Mouse (Mus musculus): Measurements from ENCODE around the gene Gsdme. TPM values are rescaled to one million over a fixed set of nuclear protein-coding genes. Genes with fewer than 3 reads are reported as not detected.

Gene Gsdme
- polyA plus RNA-seq, 1 experiment from 2014 or later: 47.4 TPM

DNA sequence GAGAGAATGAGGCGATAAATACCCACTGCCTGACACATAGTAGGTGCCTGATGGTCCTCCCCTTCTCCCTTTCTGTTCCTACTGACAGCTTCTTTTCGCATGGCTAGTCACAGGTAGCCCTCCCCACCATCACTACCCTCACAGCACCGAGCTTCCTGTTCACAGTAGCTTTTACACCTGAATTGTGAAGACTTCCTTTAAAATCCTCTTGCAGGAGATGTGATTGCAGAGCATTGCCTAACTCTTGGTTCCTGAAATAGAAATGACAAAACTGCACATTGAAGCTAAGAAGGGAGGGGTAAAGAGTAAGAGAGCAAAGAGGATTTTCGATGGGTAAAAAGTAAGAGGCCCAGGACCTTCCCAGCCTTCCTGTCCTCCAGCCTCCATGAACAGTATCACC is 18.7 kb downstream of the Gsdme start:
- Histone ChIP-seq H3K27me3 (no peaks in the 10 kb centered on the region), H3K27ac (no peak overlapping the region), H3K9ac (no peak overlapping the region), H3K9me3 (no peaks in the 10 kb centered on the region), H3K36me3 (no peaks in the 10 kb centered on the region), H3K4me1 (no peaks in the 10 kb centered on the region), H3K4me2 (replicated peaks) (no peak overlapping the region), H3K4me3 (no peak overlapping the region)
- WGBS: 84% methylated on average over 4 of the region's 4 CpGs
- no peak for ATAC-seq (ENCODE audit: insufficient number of reproducible peaks, insufficient read depth, low FRiP score, low TSS enrichment)

- Histone ChIP-seq H3K4me2 (replicated peaks) (no peak overlapping the region), H3K9ac (no peak overlapping the region), H3K4me1 (no peaks in the 10 kb centered on the region), H3K4me3 (no peak overlapping the region), H3K27ac (no peak overlapping the region), H3K36me3 (no peaks in the 10 kb centered on the region), H3K27me3 (no peaks in the 10 kb centered on the region), H3K9me3 (no peaks in the 10 kb centered on the region)
- WGBS: 87% methylated on average over 4 of the region's 4 CpGs
- ATAC-seq (ENCODE audit: insufficient number of reproducible peaks, insufficient read depth, low FRiP score, low TSS enrichment): no peak
Observed at GRCm38 (mm10) chr6:50244126-50244525, 19.5 kb downstream of the Gsdme start.

DNA sequence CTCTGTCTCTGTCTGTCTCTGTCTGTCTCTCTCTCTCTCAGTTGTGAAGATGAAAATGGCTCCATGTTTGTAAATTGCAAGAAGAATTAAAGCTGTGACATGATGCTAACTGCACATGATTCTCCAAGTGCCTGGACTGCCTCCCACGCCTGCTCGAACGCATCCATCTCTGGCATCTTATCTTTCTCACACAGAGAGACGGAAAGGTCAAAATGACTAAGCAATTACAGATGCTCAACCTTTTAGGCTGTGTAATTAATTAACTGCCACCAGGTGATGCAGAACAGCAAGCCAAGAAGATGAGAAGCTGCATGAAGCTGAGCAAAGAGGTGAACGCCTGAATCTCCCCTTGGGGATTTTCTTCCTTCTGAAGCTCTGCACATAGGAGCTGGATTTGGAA is 23.2 kb downstream of the Gsdme start:
- Histone ChIP-seq H3K4me2 (replicated peaks) (no peak overlapping the region), H3K27me3 (no peaks in the 10 kb centered on the region), H3K27ac (no peak overlapping the region), H3K4me3 (no peak overlapping the region), H3K9ac (no peak overlapping the region), H3K9me3 (no peaks in the 10 kb centered on the region), H3K4me1 (no peaks in the 10 kb centered on the region), H3K36me3 (no peaks in the 10 kb centered on the region)
- ATAC-seq (ENCODE audit: insufficient number of reproducible peaks, insufficient read depth, low FRiP score, low TSS enrichment): no peak
- 52% methylated on average over 5 of the region's 5 CpGs for WGBS

- Histone ChIP-seq H3K9me3 (no peaks in the 10 kb centered on the region), H3K9ac (no peak overlapping the region), H3K4me2 (replicated peaks) (no peak overlapping the region), H3K27ac (no peak overlapping the region), H3K4me3 (no peak overlapping the region), H3K36me3 (no peaks in the 10 kb centered on the region), H3K27me3 (no peaks in the 10 kb centered on the region), H3K4me1 (no peaks in the 10 kb centered on the region)
- ATAC-seq (ENCODE audit: insufficient number of reproducible peaks, insufficient read depth, low FRiP score, low TSS enrichment): no peak
- WGBS: 92% methylated on average over 2 of the region's 2 CpGs
Observed at GRCm38 (mm10) chr6:50239902-50240301, 23.8 kb downstream of the Gsdme start.

DNA sequence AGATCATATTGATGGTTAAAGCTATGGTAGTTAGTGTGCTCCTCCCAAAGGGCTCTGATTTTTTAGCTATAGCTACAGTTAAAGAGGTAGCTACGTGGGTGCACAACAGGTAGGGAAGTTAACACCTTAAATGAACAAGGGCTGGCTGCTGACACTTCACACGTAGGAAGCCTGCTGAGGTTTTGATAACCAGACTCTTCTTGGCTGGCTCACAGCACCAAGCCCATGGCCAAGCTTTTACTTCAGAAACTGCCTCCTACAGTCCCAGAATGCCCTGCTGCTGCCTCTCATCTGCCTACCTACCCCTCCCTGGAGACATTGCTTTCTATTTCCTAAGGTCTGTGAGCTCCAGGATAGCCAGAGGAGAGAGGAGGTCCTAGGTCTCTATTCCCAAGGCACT is 25.7 kb downstream of the Gsdme start:
- WGBS: 69% methylated on average over 2 of the region's 2 CpGs
- H3K9ac ChIP-seq: no peak overlapping the region
- no peaks in the 10 kb centered on the region for H3K36me3 ChIP-seq
- no peak overlapping the region for H3K27ac ChIP-seq
- no peak overlapping the region for H3K4me2 ChIP-seq (replicated peaks)
- no peaks in the 10 kb centered on the region for H3K4me1 ChIP-seq
- ATAC-seq (ENCODE audit: insufficient number of reproducible peaks, insufficient read depth, low FRiP score, low TSS enrichment): no peak
- no peaks in the 10 kb centered on the region for H3K9me3 ChIP-seq
- H3K4me3 ChIP-seq: no peak overlapping the region
- H3K27me3 ChIP-seq: no peaks in the 10 kb centered on the region

GRCm38 (mm10) chr6:50232984-50233383 is 30.7 kb downstream of the Gsdme start:
- Histone ChIP-seq H3K9me3 (no peaks in the 10 kb centered on the region), H3K4me2 (replicated peaks) (no peak overlapping the region), H3K27ac (no peak overlapping the region), H3K36me3 (no peaks in the 10 kb centered on the region), H3K27me3 (no peaks in the 10 kb centered on the region), H3K4me1 (no peaks in the 10 kb centered on the region), H3K4me3 (no peak overlapping the region), H3K9ac (no peak overlapping the region)
- no peak for ATAC-seq (ENCODE audit: insufficient number of reproducible peaks, insufficient read depth, low FRiP score, low TSS enrichment)
- 69% methylated on average over 1 of the region's 1 CpGs for WGBS

DNA sequence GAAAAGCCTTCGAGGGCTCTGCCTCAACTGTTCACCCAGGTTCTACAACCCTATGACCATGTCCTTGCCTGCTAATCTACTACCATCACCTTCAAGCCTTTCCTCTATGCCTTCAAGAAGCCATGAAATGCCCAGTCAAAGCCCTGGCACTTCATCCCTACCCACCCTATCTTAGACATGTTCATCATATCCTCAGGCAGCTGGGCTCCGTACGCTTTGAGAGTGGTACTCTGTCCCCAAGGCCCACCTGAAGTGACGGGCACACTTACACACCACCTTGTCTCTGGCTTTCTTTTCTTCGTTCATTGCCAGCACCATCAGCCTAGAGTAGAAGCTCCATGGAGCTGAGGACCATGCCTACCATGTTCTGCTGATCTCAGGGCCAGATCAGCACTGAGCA is 32.4 kb downstream of the Gsdme start:
- no peaks in the 10 kb centered on the region for H3K4me1 ChIP-seq
- WGBS: 94% methylated on average over 5 of the region's 5 CpGs
- no peaks in the 10 kb centered on the region for H3K36me3 ChIP-seq
- no peak overlapping the region for H3K9ac ChIP-seq
- no peak overlapping the region for H3K4me2 ChIP-seq (replicated peaks)
- ATAC-seq (ENCODE audit: insufficient number of reproducible peaks, insufficient read depth, low FRiP score, low TSS enrichment): no peak
- H3K9me3 ChIP-seq: no peaks in the 10 kb centered on the region
- no peak overlapping the region for H3K4me3 ChIP-seq
- H3K27ac ChIP-seq: no peak overlapping the region
- no peaks in the 10 kb centered on the region for H3K27me3 ChIP-seq

DNA sequence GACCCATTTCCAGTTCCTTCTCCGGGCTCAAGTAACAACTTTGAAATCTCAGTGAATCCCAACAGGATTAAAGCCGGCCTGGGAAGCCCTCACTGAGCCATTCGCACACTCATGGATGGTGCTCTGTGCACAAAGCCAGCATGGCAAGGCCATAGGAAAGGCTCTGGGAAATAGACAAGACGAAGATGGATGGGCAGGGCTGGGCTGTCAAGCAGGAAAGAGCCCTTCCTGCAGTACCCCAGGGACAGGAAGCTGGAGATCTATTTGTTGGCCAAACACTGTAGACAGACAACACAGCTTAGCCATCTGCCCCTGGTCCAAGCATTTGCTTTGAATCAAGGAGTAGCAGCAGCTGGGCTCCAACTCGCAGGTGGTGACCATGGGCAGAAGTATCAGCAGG is 35.5 kb downstream of the Gsdme start:
- Histone ChIP-seq H3K27ac (no peak overlapping the region), H3K4me1 (no peaks in the 10 kb centered on the region), H3K9ac (no peak overlapping the region), H3K4me2 (replicated peaks) (no peak overlapping the region), H3K9me3 (no peaks in the 10 kb centered on the region), H3K36me3 (no peaks in the 10 kb centered on the region), H3K4me3 (no peak overlapping the region), H3K27me3 (no peaks in the 10 kb centered on the region)
- ATAC-seq (ENCODE audit: insufficient number of reproducible peaks, insufficient read depth, low FRiP score, low TSS enrichment): no peak
- WGBS: 75% methylated on average over 5 of the region's 5 CpGs

DNA sequence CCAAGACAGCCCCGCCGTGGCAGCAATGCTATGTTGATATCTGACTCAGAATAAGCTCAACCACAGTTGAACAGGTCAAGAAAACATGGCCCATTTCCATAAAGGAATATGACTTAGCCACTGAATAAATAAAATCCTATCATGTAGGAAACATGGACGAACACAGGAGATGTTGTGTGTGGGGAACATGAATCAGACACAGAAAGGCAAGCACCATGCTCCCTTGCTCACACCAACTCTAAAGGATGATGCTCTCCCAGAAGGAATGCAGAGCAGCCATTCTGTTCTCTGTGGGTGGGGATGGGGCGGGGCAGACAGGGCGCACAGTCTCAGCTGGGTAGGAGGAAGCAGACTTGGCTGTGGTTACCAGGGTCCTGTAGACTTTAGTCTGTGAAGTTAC is 38.4 kb downstream of the Gsdme start:
- no peak overlapping the region for H3K27ac ChIP-seq
- no peaks in the 10 kb centered on the region for H3K4me1 ChIP-seq
- H3K9ac ChIP-seq: no peak overlapping the region
- no peak overlapping the region for H3K4me3 ChIP-seq
- H3K9me3 ChIP-seq: no peaks in the 10 kb centered on the region
- H3K4me2 ChIP-seq (replicated peaks): no peak overlapping the region
- ATAC-seq (ENCODE audit: insufficient number of reproducible peaks, insufficient read depth, low FRiP score, low TSS enrichment): no peak
- 85% methylated on average over 5 of the region's 5 CpGs for WGBS
- no peaks in the 10 kb centered on the region for H3K36me3 ChIP-seq
- no peaks in the 10 kb centered on the region for H3K27me3 ChIP-seq

DNA sequence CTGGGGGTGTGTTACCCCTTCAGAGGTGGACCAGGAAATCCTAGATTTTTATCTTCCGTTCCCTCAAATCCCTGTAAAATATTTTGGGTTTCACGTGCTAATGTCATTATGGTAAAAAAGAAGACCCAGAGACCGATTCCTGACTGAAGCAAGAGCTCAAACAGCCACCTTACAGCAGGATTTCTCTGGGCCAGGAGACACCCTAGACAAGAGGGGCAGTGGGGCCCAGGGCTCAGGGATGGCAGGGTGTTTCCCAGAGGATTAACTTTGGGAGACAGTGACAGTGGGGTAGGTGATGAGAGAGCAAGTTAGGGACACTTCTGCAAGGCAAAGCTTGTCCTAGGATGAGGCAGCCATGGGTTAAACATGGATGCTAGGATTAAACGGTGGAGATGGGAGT is 40.1 kb downstream of the Gsdme start:
- H3K4me3 ChIP-seq: no peak overlapping the region
- ATAC-seq (ENCODE audit: insufficient number of reproducible peaks, insufficient read depth, low FRiP score, low TSS enrichment): no peak
- H3K9ac ChIP-seq: no peak overlapping the region
- no peak overlapping the region for H3K27ac ChIP-seq
- H3K9me3 ChIP-seq: no peaks in the 10 kb centered on the region
- no peaks in the 10 kb centered on the region for H3K36me3 ChIP-seq
- no peaks in the 10 kb centered on the region for H3K27me3 ChIP-seq
- no peak overlapping the region for H3K4me2 ChIP-seq (replicated peaks)
- 85% methylated on average over 4 of the region's 4 CpGs for WGBS
- H3K4me1 ChIP-seq: 0 out of 2 replicates have a peak, but pooled peaks cover 3% of the 10 kb centered on the region

DNA sequence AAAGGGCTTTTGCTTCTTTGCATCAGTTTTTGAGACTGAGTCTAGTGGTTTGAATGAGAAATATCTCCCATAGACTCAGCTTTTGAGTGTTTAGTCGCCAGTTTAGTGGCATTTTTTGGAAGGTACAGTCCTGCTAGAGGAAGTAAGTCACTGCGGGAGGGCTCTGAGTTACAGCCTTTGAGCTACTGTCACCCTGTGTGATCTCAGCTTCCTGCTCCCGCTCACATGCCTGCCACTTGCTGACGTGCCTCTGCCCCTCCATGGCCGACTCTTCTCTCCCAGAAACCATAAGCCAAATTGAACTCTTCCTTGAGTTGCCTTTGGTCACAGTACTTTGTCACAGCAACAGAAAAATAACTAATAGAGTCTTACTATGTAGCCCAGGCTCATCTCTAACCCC is 40.7 kb downstream of the Gsdme start:
- Histone ChIP-seq H3K4me3 (no peak overlapping the region), H3K36me3 (no peaks in the 10 kb centered on the region), H3K27ac (no peak overlapping the region), H3K27me3 (no peaks in the 10 kb centered on the region), H3K4me2 (replicated peaks) (no peak overlapping the region), H3K9me3 (no peaks in the 10 kb centered on the region), H3K9ac (no peak overlapping the region), H3K4me1 (peaks cover 6% of the 10 kb centered on the region; the same call in 1 of the 2 replicates)
- WGBS: 70% methylated on average over 5 of the region's 5 CpGs
- ATAC-seq (ENCODE audit: insufficient number of reproducible peaks, insufficient read depth, low FRiP score, low TSS enrichment): no peak

GRCm38 (mm10) chr6:50222351-50222750 is 41.3 kb downstream of the Gsdme start:
- Histone ChIP-seq H3K9ac (no peak overlapping the region), H3K4me1 (peaks cover 6% of the 10 kb centered on the region; the same call in 1 of the 2 replicates), H3K27me3 (no peaks in the 10 kb centered on the region), H3K9me3 (no peaks in the 10 kb centered on the region), H3K36me3 (no peaks in the 10 kb centered on the region), H3K4me3 (no peak overlapping the region), H3K27ac (no peak overlapping the region), H3K4me2 (replicated peaks) (no peak overlapping the region)
- 76% methylated on average over 5 of the region's 5 CpGs for WGBS
- ATAC-seq (ENCODE audit: insufficient number of reproducible peaks, insufficient read depth, low FRiP score, low TSS enrichment): no peak

DNA sequence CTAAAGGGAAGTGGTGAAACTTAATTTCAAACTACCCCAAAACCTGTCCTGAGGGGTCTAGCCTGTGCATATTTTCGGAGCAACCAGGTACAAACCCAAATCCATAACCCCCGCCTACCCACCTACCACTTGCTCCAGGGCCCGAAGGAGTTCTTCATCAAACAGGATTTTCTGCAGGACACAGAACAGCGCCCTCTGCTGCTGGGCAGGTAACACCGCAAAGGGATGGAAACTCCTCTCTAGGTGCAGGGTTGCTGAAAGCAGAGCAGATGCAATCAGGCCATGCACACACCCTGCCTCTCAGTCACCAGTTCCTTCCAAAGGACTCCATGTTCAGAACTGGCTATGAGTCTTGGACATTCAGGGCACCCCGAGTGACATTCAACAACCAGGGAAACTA is 42.8 kb downstream of the Gsdme start:
- no peaks in the 10 kb centered on the region for H3K36me3 ChIP-seq
- no peak overlapping the region for H3K4me2 ChIP-seq (replicated peaks)
- no peak overlapping the region for H3K27ac ChIP-seq
- ATAC-seq (ENCODE audit: insufficient number of reproducible peaks, insufficient read depth, low FRiP score, low TSS enrichment): no peak
- H3K4me3 ChIP-seq: no peak overlapping the region
- no peaks in the 10 kb centered on the region for H3K9me3 ChIP-seq
- WGBS: 51% methylated on average over 6 of the region's 6 CpGs
- peaks cover 6% of the 10 kb centered on the region; the same call in 1 of the 2 replicates for H3K4me1 ChIP-seq
- H3K9ac ChIP-seq: no peak overlapping the region
- H3K27me3 ChIP-seq: no peaks in the 10 kb centered on the region
